ENCODE assay signal across 8 mouse cellular contexts in the genomic region with DNA sequence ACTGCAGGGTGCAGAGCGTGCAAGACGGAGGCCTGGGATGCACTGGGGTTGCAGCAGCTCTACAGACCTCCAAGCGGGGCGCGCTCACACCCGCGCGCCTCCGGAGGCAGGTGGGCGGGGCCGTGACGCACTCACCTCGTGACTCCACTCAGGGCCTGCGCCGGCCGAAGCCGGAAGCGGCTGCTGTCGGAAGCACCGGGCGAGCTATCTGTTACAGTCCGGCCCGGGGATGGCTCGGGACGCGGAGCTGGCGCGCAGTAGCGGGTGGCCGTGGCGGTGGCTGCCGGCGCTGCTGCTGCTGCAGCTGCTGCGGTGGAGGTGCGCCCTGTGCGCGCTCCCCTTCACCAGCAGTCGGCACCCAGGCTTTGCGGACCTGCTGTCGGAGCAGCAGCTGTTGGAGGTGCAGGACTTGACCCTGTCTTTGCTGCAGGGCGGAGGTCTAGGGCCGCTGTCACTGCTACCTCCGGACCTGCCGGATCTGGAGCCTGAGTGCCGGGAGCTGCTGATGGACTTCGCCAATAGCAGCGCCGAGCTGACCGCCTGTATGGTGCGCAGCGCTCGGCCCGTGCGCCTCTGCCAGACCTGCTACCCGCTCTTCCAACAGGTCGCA.
DNase-seq lines count a peak whose midpoint lies in the region; ATAC-seq lines count a peak whose summit lies in the region.

No protein-coding gene starts in this region.

- peak; percentile 80 for ATAC-seq in common myeloid progenitor, adult 5-6 weeks (replicated peaks; ENCODE audit: low read depth, poor library complexity, severe bottlenecking)
- ATAC-seq in megakaryocyte progenitor cell, adult 5-6 weeks (replicated peaks; ENCODE audit: poor library complexity) = peak; percentile 92

- DNase-seq in ZHBTc4 (ENCODE audit: low read depth, low spot score) = peak; percentile 98
- peak; percentile 82 to 87 for DNase-seq in gastrocnemius, adult 8-10 months (ENCODE audit: low spot score in 2 of 2)
- DNase-seq in induced T-regulatory cell, adult 2 months (ENCODE audit: low read depth) = peak; percentile 94
- peak; percentile 72 to 90 for DNase-seq in left cerebral cortex, adult 9 months (ENCODE audit: low spot score in 2 of 2)
- peak; percentile 94 for DNase-seq in right cerebral cortex, postnatal 14 days
- peak; percentile 84 to 90 for DNase-seq in urinary bladder, postnatal 36 days (ENCODE audit: low spot score in 2 of 2)

Comparison
In these comparisons a context has a peak if more than half of its experiments do, and no peak if none do; other contexts are left out.
1. Peak in every context shown above with its lines: DNase-seq and ATAC-seq.